Mouse (Mus musculus): ENCODE data around the gene Rhox2f.
"Not testable (repeated sequence)": the region's sequence is repeated elsewhere in the genome, so short reads cannot be mapped to it uniquely, and the experiment has no call there.

Rhox2f gene

GRCm38 (mm10) chrX:37571105-37571504, at the start of gene Rhox2f:
TSS of gene Rhox2f (plus strand) at chrX:37571405.
- not testable (repeated sequence) for DNase-seq (ENCODE audit: low spot score)

GRCm38 (mm10) chrX:37530152-37530551, 41.1 kb upstream of the Rhox2f start, which contains the start of gene Rhox2e:
TSS of gene Rhox2e (plus strand) at chrX:37530452.
- not testable (repeated sequence) for DNase-seq (ENCODE audit: low spot score)

- not testable (repeated sequence) for DNase-seq (ENCODE audit: low spot score)
These were observed 29.5 kb upstream of the Rhox2f start, which contains the start of gene Rhox3e for GRCm38 (mm10) chrX:37541719-37542118. TSS of gene Rhox3e (plus strand) at chrX:37542019.

DNA sequence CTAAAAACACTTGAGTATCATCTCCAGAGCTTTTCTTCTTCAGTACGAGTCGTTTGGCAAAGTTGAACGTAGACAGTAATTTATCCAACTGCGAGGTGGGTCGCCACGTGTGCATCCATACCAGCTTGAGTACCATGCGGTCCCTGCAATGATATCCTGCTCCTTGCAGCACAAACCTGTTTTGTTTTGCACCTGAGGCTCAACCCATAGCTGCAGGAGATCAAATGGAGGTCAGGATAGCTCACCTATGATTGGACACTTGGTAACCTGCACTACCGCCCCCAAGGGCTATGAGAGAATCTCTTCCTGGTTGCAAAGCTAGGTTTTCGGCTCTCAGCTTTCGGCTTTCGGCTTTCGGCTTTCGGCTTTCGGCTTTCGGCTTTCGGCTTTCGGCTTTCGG, 14.1 kb upstream of the Rhox2f start, which contains the start of gene Rhox4e:
Gene Rhox4e, plus strand, starts transcription at position 301 of the 400 bp plus-strand sequence.
- not testable (repeated sequence) for DNase-seq (ENCODE audit: low spot score)

DNA sequence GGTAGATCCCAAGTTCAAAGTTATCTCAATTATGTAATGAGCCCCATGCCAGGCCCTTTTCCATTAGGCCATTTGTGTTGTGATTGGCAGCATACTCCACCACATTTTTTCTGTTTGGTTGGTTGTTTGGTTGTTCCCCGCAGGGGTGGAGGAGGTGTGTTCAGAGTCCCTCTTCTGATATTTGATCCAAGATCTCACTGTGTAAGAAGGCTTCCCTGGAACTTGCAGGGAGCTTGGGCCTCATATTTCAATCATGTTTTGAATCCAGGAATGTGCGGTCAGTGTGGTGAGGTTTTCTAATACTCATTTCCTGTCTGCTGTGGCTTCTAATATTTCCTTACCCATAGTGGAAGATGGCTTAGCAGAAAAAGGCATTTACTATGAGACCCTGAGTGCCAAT, 1.4 kb downstream of the Rhox2f start:
- not testable (repeated sequence) for DNase-seq (ENCODE audit: low spot score)

- not testable (repeated sequence) for DNase-seq (ENCODE audit: low spot score)
These were observed 9.5 kb downstream of the Rhox2f start, which contains the start of gene Rhox3f for GRCm38 (mm10) chrX:37580692-37581091. TSS of gene Rhox3f (plus strand) at chrX:37580992.

DNA sequence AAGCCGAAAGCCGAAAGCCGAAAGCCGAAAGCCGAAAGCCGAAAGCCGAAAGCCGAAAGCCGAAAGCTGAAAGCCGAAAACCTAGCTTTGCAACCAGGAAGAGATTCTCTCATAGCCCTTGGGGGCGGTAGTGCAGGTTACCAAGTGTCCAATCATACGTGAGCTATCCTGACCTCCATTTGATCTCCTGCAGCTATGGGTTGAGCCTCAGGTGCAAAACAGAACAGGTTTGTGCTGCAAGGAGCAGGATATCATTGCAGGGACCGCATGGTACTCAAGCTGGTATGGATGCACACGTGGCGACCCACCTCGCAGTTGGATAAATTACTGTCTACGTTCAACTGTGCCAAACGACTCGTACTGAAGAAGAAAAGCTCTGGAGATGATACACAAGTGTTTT, 36.4 kb downstream of the Rhox2f start, which contains the start of gene Rhox4f:
Gene Rhox4f, minus strand, starts transcription at position 101 of the 400 bp plus-strand sequence.
- not testable (repeated sequence) for DNase-seq (ENCODE audit: low spot score)
